Mouse (Mus musculus) C2C12 (cell line): ENCODE data around the gene Rnf141. TPM values are rescaled to one million over a fixed set of nuclear protein-coding genes. Genes with fewer than 3 reads are reported as not detected.

Source experiments
- H3K27me3 ChIP-seq: one replicate; pipeline ENCODE4 v1.6.1; 2011; ENCODE audit not compliant: control insufficient read depth, insufficient read depth, insufficient read length
- H3K36me3 ChIP-seq: one replicate; pipeline ENCODE4 v1.6.1; 2011; ENCODE audit not compliant: control insufficient read depth, insufficient read depth
- H3K4me3 ChIP-seq: one replicate; pipeline ENCODE4 v1.5.1; 2011; ENCODE audit warnings: mild to moderate bottlenecking, control low read depth; ENCODE audit not compliant: poor library complexity, insufficient read depth, severe bottlenecking
- H3K79me2 ChIP-seq: one replicate; pipeline ENCODE4 v1.6.1; 2011; ENCODE audit not compliant: control insufficient read depth, insufficient read depth
- H3K79me3 ChIP-seq: one replicate; pipeline ENCODE4 v1.6.1; 2011; ENCODE audit warnings: low read depth, control low read depth
- H3ac ChIP-seq: one replicate; pipeline ENCODE3; 2011; ENCODE audit warnings: low read depth; ENCODE audit not compliant: control insufficient read depth, insufficient read length
- CEBPB ChIP-seq: IDR thresholded peaks from one replicate; pipeline ENCODE4 v1.6.1; 2011; ENCODE audit warnings: low read depth, mild to moderate bottlenecking, control low read depth, moderate library complexity
- CTCF ChIP-seq: IDR thresholded peaks from one replicate; pipeline ENCODE4 v1.5.1; 2011; ENCODE audit not compliant: control insufficient read depth, insufficient read depth, insufficient read length
- FOSL1 ChIP-seq: IDR thresholded peaks from one replicate; pipeline ENCODE4 v1.8.0; 2011; ENCODE audit warnings: mild to moderate bottlenecking, low read length; ENCODE audit not compliant: poor library complexity, insufficient read depth, severe bottlenecking
- MAX ChIP-seq: IDR thresholded peaks from one replicate; pipeline ENCODE4 v1.6.1; 2011; ENCODE audit warnings: mild to moderate bottlenecking, control low read depth
- MYOD1 ChIP-seq: IDR thresholded peaks from one replicate; pipeline ENCODE4 v1.6.1; 2011; ENCODE audit warnings: low read depth; ENCODE audit not compliant: control insufficient read depth, insufficient read length
- MYOG ChIP-seq: IDR thresholded peaks from one replicate; pipeline ENCODE4 v1.6.1; 2011; ENCODE audit not compliant: control insufficient read depth, insufficient read length; ENCODE audit errors: extremely low read depth
- USF1 ChIP-seq: IDR thresholded peaks from one replicate; pipeline ENCODE4 v1.6.1; 2011; ENCODE audit warnings: low read depth, mild to moderate bottlenecking, control low read depth, moderate library complexity
- polyA plus RNA-seq: library from polyadenylated mRNA; unstranded; fragments of >200 nt; fragmentation: generic; extraction: Trizol; gene quantifications from one replicate; pipeline ENCODE4 v1.2.1, GENCODE M21; 2012; ENCODE audit warnings: missing spikeins

The Rnf141 gene
- polyA plus RNA-seq, 1 experiment = 9.7 TPM

DNA sequence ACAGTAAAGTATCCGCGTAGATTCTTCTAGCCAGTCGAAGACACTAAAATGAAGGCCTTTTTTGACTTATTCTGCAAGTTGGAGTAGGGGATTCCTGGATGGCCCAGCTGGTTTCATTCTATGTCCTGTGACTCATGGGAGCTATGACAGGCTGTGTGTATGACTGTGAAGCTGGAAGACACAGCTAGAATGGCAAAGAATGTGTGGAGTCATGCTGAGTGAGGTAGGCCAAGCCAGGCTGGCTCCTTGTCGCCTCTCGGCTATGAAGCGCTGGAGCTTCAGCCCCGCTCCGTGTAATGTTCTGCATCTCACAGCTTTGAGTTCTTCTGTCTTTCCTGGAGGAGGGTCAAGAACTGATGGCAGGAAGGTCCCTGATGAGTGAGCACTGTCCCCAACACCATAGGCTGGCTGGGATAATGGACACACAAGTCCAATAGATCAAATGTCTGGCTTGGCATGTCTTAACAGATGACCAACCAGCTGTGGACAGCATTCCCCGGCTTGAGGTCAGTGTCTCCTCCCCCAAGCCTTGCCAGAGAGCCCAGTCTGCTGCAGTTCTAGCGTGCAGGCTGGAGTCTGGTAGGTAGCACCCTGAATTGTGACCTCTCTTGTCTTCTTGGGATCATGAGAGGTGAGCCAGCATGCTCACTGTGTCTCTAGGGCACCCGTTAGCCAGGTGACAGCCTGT is 46.4 kb downstream of the Rnf141 start:
- Histone ChIP-seq H3K36me3 (peaks cover 11% of the 10 kb centered on the region), H3K27me3 (no peaks in the 10 kb centered on the region), H3K4me3 (no peak overlapping the region), H3ac (no peak overlapping the region), H3K79me2 (no peaks in the 10 kb centered on the region), H3K79me3 (no peaks in the 10 kb centered on the region)
- TF ChIP-seq FOSL1 = peak; percentile 55
- TF ChIP-seq CTCF = no peak
- TF ChIP-seq MYOD1 = peak; percentile 51
- TF ChIP-seq USF1 = peak; percentile 21

DNA sequence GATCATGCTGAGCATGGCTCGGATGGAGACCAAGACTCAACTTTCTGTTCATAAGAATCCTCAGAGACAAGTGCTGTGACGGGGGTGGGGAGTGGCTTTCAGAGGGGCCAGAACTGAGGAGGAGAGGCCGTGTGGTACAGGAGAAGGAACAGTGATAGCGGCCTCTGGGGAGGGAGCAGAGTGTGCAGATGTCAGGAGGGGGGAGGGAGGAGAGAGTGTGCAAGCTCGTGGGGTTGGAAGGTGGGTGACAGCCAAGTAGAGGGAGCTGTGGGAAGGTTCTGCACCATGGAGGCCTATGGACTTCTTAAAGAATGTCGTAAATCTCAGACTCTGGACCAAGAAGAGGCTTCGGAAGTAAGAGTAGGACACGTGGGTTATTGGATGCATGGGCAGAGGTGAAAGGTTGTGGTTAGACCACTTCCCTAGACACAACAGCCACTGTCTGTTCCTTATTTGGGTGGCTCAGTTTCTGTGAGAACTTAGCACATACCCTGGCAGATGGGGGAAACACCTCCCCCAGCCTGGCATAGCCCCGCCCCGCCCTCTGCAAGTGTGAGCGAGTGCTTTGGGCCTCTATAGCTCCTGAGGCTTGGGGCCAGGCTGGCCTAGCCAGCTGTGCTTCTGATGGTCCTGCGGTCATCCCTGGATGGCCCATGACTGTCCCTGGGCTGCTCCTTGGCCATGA is 47.7 kb downstream of the Rnf141 start:
- Histone ChIP-seq H3K4me3 (no peak overlapping the region), H3K79me2 (no peaks in the 10 kb centered on the region), H3ac (no peak overlapping the region), H3K36me3 (peaks cover 11% of the 10 kb centered on the region), H3K27me3 (no peaks in the 10 kb centered on the region), H3K79me3 (no peaks in the 10 kb centered on the region)
- TF ChIP-seq MYOG (no peak), CTCF (no peak)

DNA sequence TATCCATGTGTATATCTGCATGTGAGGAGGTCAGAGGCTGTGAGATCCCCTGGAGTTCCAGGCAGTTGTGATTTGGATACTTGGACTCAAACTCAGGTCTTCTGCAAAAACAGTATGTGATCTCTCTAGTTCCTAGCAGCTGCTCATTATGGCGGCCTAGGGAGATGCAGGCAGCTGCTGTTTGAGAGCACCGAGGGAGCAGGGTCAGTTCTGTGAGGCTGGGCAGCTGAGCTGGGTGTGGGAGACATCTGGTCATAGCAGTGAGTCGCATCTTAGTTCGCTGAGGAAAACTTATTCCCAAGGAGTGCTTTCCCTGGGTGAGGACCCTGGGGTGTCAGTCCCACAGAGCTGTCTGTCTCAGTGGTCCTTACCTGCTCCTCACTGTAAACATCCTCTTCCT is 49.5 kb downstream of the Rnf141 start:
- no peak overlapping the region for H3ac ChIP-seq
- H3K27me3 ChIP-seq = no peaks in the 10 kb centered on the region
- TF ChIP-seq USF1 (no peak), CTCF (no peak), FOSL1 (no peak), MYOG (no peak), CEBPB (no peak), MYOD1 (no peak), MAX (no peak)
- H3K79me2 ChIP-seq = peaks cover 2% of the 10 kb centered on the region
- no peak overlapping the region for H3K4me3 ChIP-seq
- peaks cover 18% of the 10 kb centered on the region for H3K36me3 ChIP-seq
- H3K79me3 ChIP-seq = no peaks in the 10 kb centered on the region

DNA sequence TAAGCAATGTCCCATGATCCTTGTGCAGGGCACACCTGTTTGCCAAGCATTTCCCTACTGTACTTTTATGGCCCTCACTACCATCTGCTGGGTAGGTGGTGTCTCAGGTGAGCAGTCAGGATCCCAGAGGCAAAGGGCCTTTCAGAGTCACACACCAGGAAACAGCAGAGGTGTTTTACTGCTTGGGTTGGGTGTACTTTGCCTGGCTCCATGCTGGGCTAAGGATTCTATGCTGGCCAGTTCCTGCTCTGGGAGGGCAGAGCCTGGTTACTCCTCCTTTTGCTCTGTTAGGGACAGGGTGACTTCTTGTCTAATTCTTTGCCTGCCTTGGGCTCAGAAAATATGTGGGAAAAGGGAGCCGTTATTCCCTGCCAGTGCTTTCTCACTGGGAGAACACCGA is 51.4 kb downstream of the Rnf141 start:
- no peaks in the 10 kb centered on the region for H3K27me3 ChIP-seq
- no peak overlapping the region for H3K4me3 ChIP-seq
- H3K36me3 ChIP-seq = peaks cover 23% of the 10 kb centered on the region
- H3K79me3 ChIP-seq = peaks cover 4% of the 10 kb centered on the region
- no peak for TF ChIP-seq MAX
- no peak for TF ChIP-seq USF1
- no peak for TF ChIP-seq MYOD1
- TF ChIP-seq MYOG = no peak
- no peak for TF ChIP-seq CTCF
- no peak for TF ChIP-seq FOSL1
- TF ChIP-seq CEBPB = no peak
- H3ac ChIP-seq = no peak overlapping the region
- H3K79me2 ChIP-seq = peaks cover 13% of the 10 kb centered on the region

DNA sequence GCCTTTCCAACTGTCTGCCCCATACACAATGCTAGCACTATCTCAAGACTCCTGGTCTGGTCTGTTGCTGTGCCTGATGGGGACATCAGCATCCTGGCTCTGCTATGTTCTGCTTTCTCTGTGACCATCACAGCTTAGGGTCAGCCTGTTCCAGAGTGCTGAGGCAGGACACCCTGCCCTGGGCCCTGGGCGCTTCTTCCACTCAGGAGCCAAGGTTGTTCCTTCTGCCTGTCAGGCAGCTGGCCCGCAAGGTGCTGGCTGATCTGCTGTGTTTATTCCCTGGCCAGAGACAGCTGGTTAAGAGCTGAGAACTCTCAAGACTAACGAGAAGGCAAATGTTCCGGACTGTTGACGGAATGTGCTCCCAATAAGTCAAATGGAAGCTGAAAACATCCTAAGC is 52.1 kb downstream of the Rnf141 start:
- Histone ChIP-seq H3K36me3 (peaks cover 24% of the 10 kb centered on the region), H3K79me3 (peaks cover 5% of the 10 kb centered on the region), H3ac (no peak overlapping the region), H3K4me3 (no peak overlapping the region), H3K27me3 (no peaks in the 10 kb centered on the region), H3K79me2 (peaks cover 16% of the 10 kb centered on the region)
- TF ChIP-seq MYOG (no peak), CTCF (no peak), FOSL1 (no peak), CEBPB (no peak), MYOD1 (no peak), MAX (no peak), USF1 (no peak)

DNA sequence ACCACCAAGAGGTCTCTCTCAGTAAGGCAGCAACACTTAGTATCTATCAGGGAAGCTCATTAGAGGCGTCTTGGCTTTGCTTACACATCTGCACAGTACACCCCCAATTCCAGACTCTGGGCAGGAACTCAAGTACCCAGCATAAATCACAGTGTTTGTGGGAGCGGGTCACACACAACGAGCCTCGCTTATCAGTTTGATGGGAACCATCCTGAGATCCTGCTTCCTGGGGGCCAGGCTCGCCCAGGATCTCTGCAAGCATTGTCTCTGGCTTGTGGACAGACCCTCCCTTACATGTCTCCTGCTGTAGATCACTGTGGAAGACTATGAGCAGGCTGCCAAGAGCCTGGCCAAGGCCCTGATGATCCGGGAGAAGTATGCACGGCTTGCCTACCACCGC is 53.4 kb downstream of the Rnf141 start:
- H3K27me3 ChIP-seq = no peaks in the 10 kb centered on the region

More for the DNA sequence above, 53.4 kb downstream of the Rnf141 start:
- no peak for TF ChIP-seq MAX
- TF ChIP-seq USF1 = no peak
- TF ChIP-seq MYOD1 = no peak
- no peak for TF ChIP-seq CTCF
- TF ChIP-seq FOSL1 = no peak
- TF ChIP-seq MYOG = no peak
- TF ChIP-seq CEBPB = no peak
- H3K79me3 ChIP-seq = peaks cover 5% of the 10 kb centered on the region
- H3K36me3 ChIP-seq = peaks cover 26% of the 10 kb centered on the region
- H3K79me2 ChIP-seq = peaks cover 28% of the 10 kb centered on the region
- H3K4me3 ChIP-seq = no peak overlapping the region
- no peak overlapping the region for H3ac ChIP-seq
